Mouse (Mus musculus) embryonic facial prominence, embryonic 14.5 days (tissue): Measurements from ENCODE around the gene Tmem232. TPM values are rescaled to one million over a fixed set of nuclear protein-coding genes. Genes with fewer than 3 reads are reported as not detected.

Source experiments
- ATAC-seq: fragments of 200-750 bp; cut with Nextera tagmentation; 2 replicates; pipeline ENCODE4 v1.8.0; 2017; ENCODE audit warnings: low read depth, moderate number of reproducible peaks, moderate TSS enrichment
- DNase-seq: peaks from one replicate; pipeline ENCODE4 v3.0.0-alpha.2; 2015; ENCODE audit warnings: low spot score
- H3K27ac ChIP-seq: fragments of 300-500 bp; sonication (generic); replicated peaks from 2 replicates; pipeline ENCODE4 v1.5.1; 2014; ENCODE audit warnings: low read depth, mild to moderate bottlenecking, low read length, moderate library complexity
- H3K27me3 ChIP-seq: fragments of 300-500 bp; sonication (generic); replicated peaks from 2 replicates; pipeline ENCODE4 v1.6.1; 2014; ENCODE audit warnings: low read length; ENCODE audit not compliant: control insufficient read depth, insufficient read depth
- H3K36me3 ChIP-seq: fragments of 300-500 bp; sonication (generic); 2 replicates; pipeline ENCODE4 v1.6.1; 2014; ENCODE audit warnings: low read length, mixed read lengths; ENCODE audit not compliant: control insufficient read depth, insufficient read depth
- H3K4me1 ChIP-seq: fragments of 300-500 bp; sonication (generic); 2 replicates; pipeline ENCODE4 v1.6.1; 2014; ENCODE audit warnings: antibody characterized with exemption, low read length; ENCODE audit not compliant: control insufficient read depth, insufficient read depth
- H3K4me2 ChIP-seq: fragments of 300-500 bp; sonication (generic); 2 replicates; pipeline ENCODE4 v1.6.1; 2014; ENCODE audit warnings: low read depth, mild to moderate bottlenecking, low read length, moderate library complexity, mixed read lengths
- H3K4me3 ChIP-seq: fragments of 300-500 bp; sonication (generic); 2 replicates; pipeline ENCODE4 v1.5.1; 2014; ENCODE audit warnings: low read depth, mild to moderate bottlenecking, low read length
- H3K9ac ChIP-seq: fragments of 300-500 bp; sonication (generic); 2 replicates; pipeline ENCODE4 v1.6.1; 2014; ENCODE audit warnings: low read depth, mild to moderate bottlenecking, low read length, moderate library complexity, mixed read lengths
- H3K9me3 ChIP-seq: fragments of 300-500 bp; sonication (generic); 2 replicates; pipeline ENCODE4 v1.6.1; 2016; ENCODE audit warnings: low read length; ENCODE audit not compliant: control insufficient read depth
- WGBS: fragments of 180-500 bp; shearing (Covaris S2); extraction: QIAGEN DNeasy Blood & Tissue Kit; methylation state at CpG from one replicate; pipeline ENCODE4 v1.1.7; 2014; 5-methylcytosine and 5-hydroxymethylcytosine counted together
- polyA plus RNA-seq: library from polyadenylated mRNA; unstranded; fragments of >200 nt; fragmentation: Nextera tagmentation; extraction: Ambion mirVana; gene quantifications from 2 replicates; pipeline ENCODE4 v1.2.1, GENCODE M21; 2014

The Tmem232 gene
- polyA plus RNA-seq, 1 experiment from 2014 or later: 1.0 TPM

DNA sequence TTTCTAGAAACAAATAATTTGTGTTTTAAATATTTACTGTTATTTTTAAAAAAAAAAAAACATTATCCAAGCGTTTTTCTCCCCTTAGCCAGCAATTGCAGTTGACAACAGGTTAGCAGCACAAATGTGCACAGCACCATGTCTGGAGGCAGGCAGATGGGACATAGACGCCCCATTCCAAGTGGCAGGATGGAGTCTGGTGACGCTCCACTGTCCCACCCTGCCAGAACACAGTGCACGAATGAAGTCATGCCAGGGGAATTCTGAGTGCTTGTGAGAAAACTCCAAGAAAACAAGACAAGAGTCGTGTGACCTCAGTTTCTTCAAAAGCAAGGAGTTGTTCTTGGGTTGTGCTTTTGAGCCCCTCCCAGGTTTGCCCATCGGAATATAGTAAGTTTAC, 22.8 kb upstream of the Tmem232 start:
- no peak overlapping the region for H3K9ac ChIP-seq
- no peak overlapping the region for H3K4me2 ChIP-seq
- DNase-seq (no peak), ATAC-seq (no peak)
- 55% methylated on average over 6 of the region's 6 CpGs for WGBS
- no peaks in the 10 kb centered on the region for H3K27me3 ChIP-seq
- H3K9me3 ChIP-seq: no peaks in the 10 kb centered on the region
- H3K36me3 ChIP-seq: no peaks in the 10 kb centered on the region
- H3K4me1 ChIP-seq: no peaks in the 10 kb centered on the region
- H3K4me3 ChIP-seq: no peak overlapping the region
- H3K27ac ChIP-seq: no peak overlapping the region

DNA sequence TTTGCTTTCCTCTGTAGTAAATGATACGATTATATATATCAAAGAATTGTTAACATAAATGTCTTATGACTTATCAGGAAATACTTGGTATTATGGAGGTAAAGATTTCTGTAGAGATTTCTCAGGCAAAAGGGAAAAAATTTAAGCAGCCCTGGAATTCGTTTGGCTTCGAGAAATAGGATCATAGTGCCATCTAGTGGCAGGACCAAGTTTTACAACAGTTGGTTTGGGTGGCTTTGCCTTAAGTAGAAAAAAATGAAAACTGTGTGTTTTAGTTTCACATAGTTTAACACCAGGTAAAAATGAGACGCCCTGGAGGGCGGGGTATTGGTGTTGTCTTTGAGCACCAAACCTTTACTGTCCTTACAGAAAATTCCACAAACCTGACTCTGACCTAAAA, 22.2 kb upstream of the Tmem232 start:
- Histone ChIP-seq H3K4me1 (no peaks in the 10 kb centered on the region), H3K9me3 (no peaks in the 10 kb centered on the region), H3K4me2 (no peak overlapping the region), H3K27ac (no peak overlapping the region), H3K36me3 (no peaks in the 10 kb centered on the region), H3K9ac (no peak overlapping the region), H3K27me3 (no peaks in the 10 kb centered on the region), H3K4me3 (no peak overlapping the region)
- WGBS: 5% methylated on average over 5 of the region's 5 CpGs
- DNase-seq: peak; percentile 88
- ATAC-seq: no peak

- no peak overlapping the region for H3K4me2 ChIP-seq
- H3K36me3 ChIP-seq: no peaks in the 10 kb centered on the region
- H3K27ac ChIP-seq: no peak overlapping the region
- H3K9ac ChIP-seq: no peak overlapping the region
- DNase-seq (peak; percentile 68), ATAC-seq (no peak)
- no peak overlapping the region for H3K4me3 ChIP-seq
- H3K9me3 ChIP-seq: no peaks in the 10 kb centered on the region
- no peaks in the 10 kb centered on the region for H3K4me1 ChIP-seq
- no peaks in the 10 kb centered on the region for H3K27me3 ChIP-seq
- 40% methylated on average over 6 of the region's 6 CpGs for WGBS
These were observed 20.9 kb upstream of the Tmem232 start for GRCm38 (mm10) chr17:65561361-65562015.

DNA sequence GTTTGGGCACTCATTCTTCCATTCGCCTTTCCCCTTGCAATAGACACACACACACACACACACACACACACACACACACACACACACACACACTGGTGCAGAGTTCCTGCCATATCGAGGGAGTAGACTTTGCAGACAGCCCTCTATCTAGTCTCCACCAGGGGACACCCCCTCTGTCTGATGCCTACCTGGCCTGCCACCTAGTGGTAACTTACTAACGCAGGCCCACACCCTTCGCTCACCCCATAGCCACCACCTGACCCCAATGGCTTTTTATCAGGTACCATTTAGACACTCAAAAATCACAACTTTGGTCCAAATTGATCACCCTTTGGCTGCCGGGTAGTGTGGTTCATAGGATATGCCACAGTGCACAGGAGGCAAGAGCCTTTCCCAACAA, 18.7 kb upstream of the Tmem232 start:
- no peaks in the 10 kb centered on the region for H3K4me1 ChIP-seq
- no peak overlapping the region for H3K9ac ChIP-seq
- H3K4me2 ChIP-seq: no peak overlapping the region
- 52% methylated on average over 5 of the region's 5 CpGs for WGBS
- H3K9me3 ChIP-seq: no peaks in the 10 kb centered on the region
- no peak for DNase-seq
- ATAC-seq: peak; percentile 50; the same call in 1 of the 2 replicates
- H3K4me3 ChIP-seq: no peak overlapping the region
- H3K27me3 ChIP-seq: no peaks in the 10 kb centered on the region
- no peaks in the 10 kb centered on the region for H3K36me3 ChIP-seq
- H3K27ac ChIP-seq: no peak overlapping the region

GRCm38 (mm10) chr17:65558788-65559187, 18.2 kb upstream of the Tmem232 start:
- Histone ChIP-seq H3K4me2 (peak overlapping the region; percentile 12; the same call in 1 of the 2 replicates), H3K27ac (no peak overlapping the region), H3K9me3 (no peaks in the 10 kb centered on the region), H3K9ac (no peak overlapping the region), H3K4me1 (no peaks in the 10 kb centered on the region), H3K4me3 (no peak overlapping the region), H3K27me3 (no peaks in the 10 kb centered on the region), H3K36me3 (no peaks in the 10 kb centered on the region)
- ATAC-seq: no peak
- no peak for DNase-seq
- WGBS: 70% methylated on average over 9 of the region's 9 CpGs

- WGBS: 48% methylated on average over 9 of the region's 9 CpGs
- H3K9ac ChIP-seq: no peak overlapping the region
- no peak for ATAC-seq
- no peak overlapping the region for H3K4me3 ChIP-seq
- no peaks in the 10 kb centered on the region for H3K27me3 ChIP-seq
- peak; percentile 48 for DNase-seq
- no peaks in the 10 kb centered on the region for H3K4me1 ChIP-seq
- no peaks in the 10 kb centered on the region for H3K36me3 ChIP-seq
- H3K9me3 ChIP-seq: no peaks in the 10 kb centered on the region
- H3K4me2 ChIP-seq: peak overlapping the region; percentile 12; the same call in 1 of the 2 replicates
- H3K27ac ChIP-seq: no peak overlapping the region
These were observed 17.6 kb upstream of the Tmem232 start for GRCm38 (mm10) chr17:65558217-65558616.

- no peak for ATAC-seq
These were observed 16.6 kb upstream of the Tmem232 start for GRCm38 (mm10) chr17:65557212-65557611.

DNA sequence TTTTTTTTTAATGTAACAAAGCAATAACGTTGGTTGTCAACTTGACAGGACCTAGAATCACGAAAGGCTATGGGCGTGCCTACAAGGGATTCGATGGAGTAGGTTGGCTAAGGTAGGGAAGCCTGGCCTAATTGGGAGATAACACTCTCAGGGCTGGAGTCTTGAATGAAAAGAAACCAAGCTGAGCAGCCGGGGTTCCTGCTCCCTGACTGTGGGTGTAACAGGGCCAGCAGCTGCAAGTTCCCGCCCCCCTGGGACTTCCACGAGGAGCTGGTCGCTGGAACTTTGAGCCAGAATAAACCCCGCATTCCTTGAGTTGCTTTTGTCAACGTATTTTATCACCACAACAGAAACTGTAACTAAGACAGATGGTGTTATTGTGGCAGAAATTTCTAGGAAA, 16.2 kb upstream of the Tmem232 start:
- Histone ChIP-seq H3K9ac (no peak overlapping the region), H3K9me3 (no peaks in the 10 kb centered on the region), H3K27me3 (no peaks in the 10 kb centered on the region), H3K4me1 (no peaks in the 10 kb centered on the region), H3K4me2 (no peak overlapping the region), H3K4me3 (no peak overlapping the region), H3K27ac (no peak overlapping the region), H3K36me3 (no peaks in the 10 kb centered on the region)
- no peak for DNase-seq
- WGBS: 64% methylated on average over 10 of the region's 10 CpGs
- ATAC-seq: no peak

More at GRCm38 (mm10) chr17:65557212-65557611, 16.6 kb upstream of the Tmem232 start:
- no peak overlapping the region for H3K4me2 ChIP-seq
- no peaks in the 10 kb centered on the region for H3K9me3 ChIP-seq
- H3K36me3 ChIP-seq: no peaks in the 10 kb centered on the region
- no peaks in the 10 kb centered on the region for H3K4me1 ChIP-seq
- H3K4me3 ChIP-seq: no peak overlapping the region
- H3K27me3 ChIP-seq: no peaks in the 10 kb centered on the region
- H3K9ac ChIP-seq: no peak overlapping the region
- 75% methylated on average over 6 of the region's 6 CpGs for WGBS
- no peak for DNase-seq
- no peak overlapping the region for H3K27ac ChIP-seq

DNA sequence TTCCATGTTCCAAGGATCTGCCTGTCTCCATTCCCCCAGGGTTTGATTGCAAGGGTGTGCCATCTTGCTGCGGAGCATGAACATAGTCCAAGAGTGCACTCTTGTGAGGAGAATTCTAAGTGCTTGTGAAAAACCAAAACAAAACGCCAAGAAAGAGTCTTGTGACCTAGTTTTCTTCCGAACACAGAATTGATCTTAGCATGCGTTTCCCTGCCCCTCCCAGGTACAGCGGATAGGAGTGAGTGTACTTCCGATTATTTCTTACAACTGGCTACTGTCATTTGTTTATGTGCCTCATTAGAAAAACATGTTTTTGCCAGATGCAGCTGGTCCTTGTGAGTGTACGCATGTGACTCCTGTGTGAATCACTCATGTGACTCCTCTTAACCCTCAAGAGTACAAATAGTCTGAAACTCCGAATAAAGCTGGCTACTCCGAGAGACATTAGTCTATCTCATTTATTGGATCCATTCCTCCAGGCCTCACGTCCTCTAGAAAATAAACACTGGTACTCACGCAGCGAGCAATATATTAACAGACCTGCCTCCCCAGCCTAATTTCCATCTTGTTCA, 11.9 kb upstream of the Tmem232 start:
- Histone ChIP-seq H3K4me1 (no peaks in the 10 kb centered on the region; the same call in 1 of the 2 replicates), H3K9ac (no peak overlapping the region), H3K27me3 (no peaks in the 10 kb centered on the region), H3K27ac (no peak overlapping the region), H3K4me3 (no peak overlapping the region), H3K36me3 (no peaks in the 10 kb centered on the region), H3K4me2 (no peak overlapping the region), H3K9me3 (no peaks in the 10 kb centered on the region)
- no peak for DNase-seq
- no peak for ATAC-seq
- whole genome bisulfite sequencing: 69% methylated on average over 12 of the region's 12 CpGs
